Mouse (Mus musculus) kidney, embryonic 16.5 days (tissue): ENCODE measurements around the gene Ptges3. TPM values are rescaled to one million over a fixed set of nuclear protein-coding genes. Genes with fewer than 3 reads are reported as not detected.
A peak's percentile ranks its signal among the peaks of the same experiment; 100 is the strongest.

Source experiments
- ATAC-seq: fragments of 200-750 bp; cut with Nextera tagmentation; 2 replicates; pipeline ENCODE4 v1.8.0; 2017; ENCODE audit warnings: moderate TSS enrichment; ENCODE audit not compliant: low FRiP score, low TSS enrichment
- H3K27ac ChIP-seq: fragments of 300-500 bp; sonication (generic); 2 replicates; pipeline ENCODE4 v1.5.1; 2014; ENCODE audit warnings: low read length
- H3K27me3 ChIP-seq: fragments of 300-500 bp; sonication (generic); 2 replicates; pipeline ENCODE4 v1.6.1; 2014; ENCODE audit warnings: low read length, control low read depth, mixed read lengths; ENCODE audit not compliant: insufficient read depth
- H3K36me3 ChIP-seq: fragments of 300-500 bp; sonication (generic); 2 replicates; pipeline ENCODE4 v1.6.1; 2014; ENCODE audit warnings: low read length, control low read depth, mixed read lengths; ENCODE audit not compliant: insufficient read depth
- H3K4me1 ChIP-seq: fragments of 300-500 bp; sonication (generic); 2 replicates; pipeline ENCODE4 v1.6.1; 2014; ENCODE audit warnings: low read length, control low read depth, mixed read lengths; ENCODE audit not compliant: insufficient read depth
- H3K4me2 ChIP-seq: fragments of 300-500 bp; sonication (generic); replicated peaks from 2 replicates; pipeline ENCODE4 v1.6.1; 2014; ENCODE audit warnings: low read depth, low read length
- H3K4me3 ChIP-seq: fragments of 300-500 bp; sonication (generic); 2 replicates; pipeline ENCODE4 v1.5.1; 2014; ENCODE audit warnings: mild to moderate bottlenecking, low read length
- H3K9ac ChIP-seq: fragments of 300-500 bp; sonication (generic); replicated peaks from 2 replicates; pipeline ENCODE4 v1.6.1; 2014; ENCODE audit warnings: low read length
- H3K9me3 ChIP-seq: fragments of 300-500 bp; sonication (generic); 2 replicates; pipeline ENCODE4 v1.6.1; 2016; ENCODE audit warnings: low read length, control low read depth
- WGBS: fragments of 180-500 bp; shearing (Covaris S2); extraction: QIAGEN DNeasy Blood & Tissue Kit; methylation state at CpG from one replicate; pipeline ENCODE4 v1.1.7; 2014; 5-methylcytosine and 5-hydroxymethylcytosine counted together
- microRNA counts: library from miRNA; unstranded; fragments of <30 nt; microRNA quantifications from one replicate; lab custom pipeline; 2016
- microRNA-seq: library from miRNA; unstranded; fragments of <30 nt; microRNA quantifications from one replicate; pipeline ENCODE4, GENCODE M21; 2016
- polyA plus RNA-seq: library from polyadenylated mRNA; unstranded; fragments of >200 nt; fragmentation: Nextera tagmentation; extraction: Ambion mirVana; gene quantifications from 2 replicates; pipeline ENCODE4 v1.2.1, GENCODE M21; 2015

The Ptges3 gene
- polyA plus RNA-seq, 1 experiment from 2014 or later: 409 TPM

DNA sequence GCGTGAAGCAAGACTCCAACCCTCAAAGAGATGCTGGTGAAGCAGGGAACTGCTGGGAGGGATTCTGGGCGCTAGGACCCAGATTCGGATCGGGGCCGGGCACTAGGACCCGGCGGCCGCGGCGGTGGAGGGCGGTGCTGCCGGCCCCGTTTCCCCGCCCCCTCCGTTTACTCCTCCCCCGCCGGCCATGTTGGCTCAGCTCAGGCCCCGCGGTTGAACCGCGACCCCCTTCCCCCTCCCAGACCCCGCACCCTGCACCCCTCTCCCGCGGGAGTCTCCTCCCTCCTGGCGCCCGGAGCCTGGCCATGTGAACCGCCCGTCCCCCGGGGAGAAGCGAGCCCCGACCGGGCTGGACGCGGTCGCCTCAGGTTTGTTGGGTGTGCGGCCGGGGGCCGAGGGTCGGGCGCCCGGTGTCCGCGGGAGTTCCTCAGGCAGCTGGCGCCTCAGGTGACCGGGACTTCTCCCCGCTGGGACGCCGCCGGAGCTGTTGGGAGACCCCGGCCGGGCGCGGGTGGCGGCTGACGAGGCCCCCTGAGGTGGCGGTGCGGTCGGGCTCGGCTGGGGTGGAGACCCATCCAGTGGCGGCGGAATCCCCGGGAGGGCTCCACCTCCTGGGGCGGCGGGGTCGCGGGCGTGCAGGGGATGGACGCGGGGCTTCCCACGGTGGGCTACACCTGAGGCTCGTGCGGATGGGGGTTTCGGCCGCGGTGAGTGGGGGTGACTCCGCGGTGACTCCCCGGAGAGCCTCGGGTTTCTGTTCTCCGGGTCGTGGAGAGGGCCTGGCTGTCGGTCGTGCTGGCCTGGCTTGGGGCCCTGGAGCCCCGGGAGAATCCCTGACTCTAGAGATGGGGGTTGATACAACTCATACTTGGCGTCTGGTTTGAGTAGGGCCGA, 38.2 kb downstream of the Ptges3 start:
- H3K4me1 ChIP-seq: peaks cover 45% of the 10 kb centered on the region

DNA sequence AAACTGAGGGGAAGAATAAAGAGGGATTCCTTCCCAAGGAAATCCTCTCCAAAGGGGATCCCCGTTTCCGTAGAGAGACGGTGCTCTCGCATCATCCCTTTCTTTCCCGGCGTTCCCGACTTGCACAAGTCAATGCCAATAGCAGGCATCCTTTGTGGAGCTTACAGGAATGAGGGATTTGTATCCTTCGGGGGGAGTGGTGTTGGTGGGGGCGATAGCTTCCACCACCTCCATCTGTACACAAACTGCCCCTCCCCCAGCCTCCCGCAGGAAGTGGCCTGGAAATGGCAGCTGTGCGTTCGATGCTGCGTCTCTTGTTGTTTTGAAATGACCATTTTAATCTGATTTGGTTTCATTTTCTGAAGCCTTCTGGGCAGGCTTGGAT, 38.8 kb downstream of the Ptges3 start:
- ATAC-seq: no peak
- peak overlapping the region; percentile 80 for H3K4me2 ChIP-seq
- no peaks in the 10 kb centered on the region for H3K27me3 ChIP-seq
- H3K4me3 ChIP-seq: peak overlapping the region; percentile 99
- H3K4me1 ChIP-seq: peaks cover 42% of the 10 kb centered on the region
- no peaks in the 10 kb centered on the region for H3K9me3 ChIP-seq
- H3K36me3 ChIP-seq: no peaks in the 10 kb centered on the region
- H3K9ac ChIP-seq: peak overlapping the region; percentile 93
- WGBS: 0% methylated on average over 13 of the region's 13 CpGs
- peak overlapping the region; percentile 75 for H3K27ac ChIP-seq

More for the DNA sequence above, 38.2 kb downstream of the Ptges3 start:
- peak; percentile 69 for ATAC-seq
- Histone ChIP-seq H3K9ac (peak overlapping the region; percentile 93), H3K4me2 (peak overlapping the region; percentile 80), H3K9me3 (no peaks in the 10 kb centered on the region), H3K36me3 (no peaks in the 10 kb centered on the region), H3K27ac (peak overlapping the region; percentile 75), H3K27me3 (no peaks in the 10 kb centered on the region), H3K4me3 (peak overlapping the region; percentile 99)
- under 1% methylated on average over 71 of the region's 86 CpGs for WGBS

DNA sequence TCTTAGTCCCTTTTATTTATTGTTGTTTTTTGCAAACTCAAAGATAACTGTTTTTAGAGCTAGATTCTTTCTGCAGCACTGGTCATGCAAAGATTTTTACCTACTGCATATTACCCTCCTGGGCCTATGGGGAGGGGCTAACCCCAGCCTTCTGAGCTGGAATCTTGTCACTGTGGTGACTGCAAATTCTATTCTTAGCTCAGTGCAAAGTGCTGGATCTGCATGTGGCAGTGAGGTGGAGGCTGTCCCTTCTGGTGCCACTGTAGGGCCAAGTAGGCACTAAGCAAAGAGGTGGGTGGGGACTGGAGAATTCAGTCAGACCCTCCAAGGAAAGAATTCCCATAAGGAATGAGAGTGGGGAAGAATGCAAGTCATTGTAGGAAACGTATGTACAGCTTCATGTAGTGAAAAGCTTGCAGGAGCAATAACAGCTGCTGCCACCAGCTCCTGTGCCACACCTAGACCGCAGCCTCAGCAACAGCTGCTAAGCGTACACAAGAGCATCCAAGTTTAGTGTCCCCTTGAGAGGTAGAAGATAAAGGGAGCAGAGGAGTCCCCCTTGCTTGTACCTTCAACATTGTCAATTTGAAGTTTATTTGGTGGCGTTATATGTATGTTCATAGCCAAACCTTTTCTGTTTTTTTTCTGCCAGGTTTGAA, 51.5 kb downstream of the Ptges3 start:
- H3K9ac ChIP-seq: no peak overlapping the region
- H3K4me3 ChIP-seq: no peak overlapping the region
- no peak overlapping the region for H3K27ac ChIP-seq
- H3K36me3 ChIP-seq: peaks cover 37% of the 10 kb centered on the region
- 84% methylated on average over 4 of the region's 4 CpGs for WGBS
- peaks cover 4% of the 10 kb centered on the region; the same call in 1 of the 2 replicates for H3K4me1 ChIP-seq
- no peak overlapping the region for H3K4me2 ChIP-seq
- H3K9me3 ChIP-seq: no peaks in the 10 kb centered on the region
- H3K27me3 ChIP-seq: no peaks in the 10 kb centered on the region
- no peak for ATAC-seq

DNA sequence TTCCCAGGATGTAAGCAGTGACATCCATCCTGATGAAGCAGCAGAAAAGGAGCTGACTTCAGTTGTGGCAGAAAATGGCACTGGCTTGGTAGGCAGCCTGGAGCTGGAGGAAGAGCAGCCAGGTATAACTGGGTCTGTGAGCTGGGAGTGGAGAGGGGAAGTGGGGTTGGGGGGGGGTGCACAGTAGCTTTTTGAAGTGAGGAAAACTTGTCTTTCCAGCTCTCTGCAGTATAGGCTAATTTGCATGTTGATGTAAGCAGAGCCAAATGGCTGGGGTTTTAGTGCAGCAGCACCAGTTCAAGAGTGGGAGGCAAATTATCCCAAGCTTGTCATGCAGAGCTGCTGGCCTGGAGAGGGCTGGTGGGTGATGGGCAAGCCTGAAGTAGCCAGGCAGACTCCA, 52.5 kb downstream of the Ptges3 start:
- Histone ChIP-seq H3K4me2 (no peak overlapping the region), H3K36me3 (peaks cover 47% of the 10 kb centered on the region), H3K27ac (peak overlapping the region; percentile 54; the same call in 1 of the 2 replicates), H3K4me3 (no peak overlapping the region), H3K4me1 (peaks cover 4% of the 10 kb centered on the region; the same call in 1 of the 2 replicates), H3K9me3 (no peaks in the 10 kb centered on the region), H3K27me3 (no peaks in the 10 kb centered on the region), H3K9ac (no peak overlapping the region)
- ATAC-seq: peak; percentile 75

DNA sequence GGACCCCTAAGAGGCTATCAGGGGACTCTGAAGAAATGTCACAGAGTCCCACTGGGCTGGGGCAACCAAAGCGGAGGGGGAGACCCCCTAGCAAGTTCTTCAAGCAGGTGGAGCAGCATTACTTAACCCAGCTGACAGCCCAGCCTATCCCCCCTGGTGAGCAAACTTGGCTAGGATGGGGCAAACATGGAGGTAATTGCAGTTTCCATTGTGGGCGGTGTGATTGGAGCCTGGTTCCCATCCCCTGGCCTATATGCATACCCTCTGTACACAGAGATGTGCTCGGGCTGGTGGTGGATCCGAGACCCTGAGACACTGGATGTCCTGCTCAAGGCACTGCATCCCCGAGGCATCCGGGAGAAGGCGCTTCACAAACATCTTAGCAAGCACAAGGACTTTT, 65.1 kb downstream of the Ptges3 start:
- ATAC-seq: no peak
- Histone ChIP-seq H3K4me1 (no peaks in the 10 kb centered on the region), H3K4me3 (no peak overlapping the region), H3K36me3 (peaks cover 90% of the 10 kb centered on the region), H3K9me3 (no peaks in the 10 kb centered on the region), H3K9ac (no peak overlapping the region), H3K4me2 (no peak overlapping the region), H3K27me3 (no peaks in the 10 kb centered on the region), H3K27ac (no peak overlapping the region)
- WGBS: 91% methylated on average over 7 of the region's 7 CpGs

DNA sequence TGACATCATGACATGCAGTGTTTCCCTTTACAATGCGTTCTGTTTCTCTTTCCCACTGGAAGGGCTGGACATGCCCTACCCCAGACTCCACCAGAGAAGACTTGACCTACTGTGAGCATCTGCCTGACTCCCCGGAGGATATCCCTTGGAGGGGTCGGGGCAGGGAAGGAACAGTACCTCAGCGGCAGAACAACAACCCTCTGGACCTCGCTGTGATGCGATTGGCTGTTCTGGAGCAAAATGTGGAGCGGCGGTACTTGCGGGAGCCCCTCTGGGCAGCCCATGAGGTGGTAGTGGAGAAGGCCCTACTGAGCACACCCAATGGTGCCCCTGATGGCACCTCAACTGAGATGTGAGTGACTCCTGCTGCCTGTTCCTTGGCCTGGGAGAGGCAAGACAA, 66.1 kb downstream of the Ptges3 start:
- no peak for ATAC-seq
- no peaks in the 10 kb centered on the region for H3K9me3 ChIP-seq
- H3K9ac ChIP-seq: no peak overlapping the region
- no peak overlapping the region for H3K4me2 ChIP-seq
- no peak overlapping the region for H3K4me3 ChIP-seq
- no peak overlapping the region for H3K27ac ChIP-seq
- H3K36me3 ChIP-seq: peaks cover 87% of the 10 kb centered on the region
- H3K27me3 ChIP-seq: no peaks in the 10 kb centered on the region
- WGBS: 93% methylated on average over 9 of the region's 9 CpGs
- H3K4me1 ChIP-seq: no peaks in the 10 kb centered on the region

DNA sequence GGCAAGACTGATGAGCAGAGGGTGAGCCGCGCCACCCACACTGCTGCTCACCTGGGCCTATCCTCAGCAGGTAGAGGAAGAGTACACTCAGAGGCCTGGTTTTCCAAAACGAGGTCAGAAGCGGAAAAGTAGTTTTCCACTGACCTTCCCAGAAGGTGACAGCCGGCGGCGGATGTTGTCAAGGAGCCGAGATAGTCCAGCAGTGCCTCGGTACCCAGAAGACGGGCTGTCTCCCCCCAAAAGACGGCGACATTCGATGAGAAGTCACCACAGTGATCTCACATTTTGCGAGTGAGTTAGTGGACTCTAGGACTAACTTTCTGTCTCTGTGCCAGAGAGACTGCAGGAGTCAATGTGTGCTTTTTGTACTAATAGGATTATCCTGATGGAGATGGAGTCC, 67.2 kb downstream of the Ptges3 start:
- H3K4me2 ChIP-seq: no peak overlapping the region
- H3K27ac ChIP-seq: no peak overlapping the region
- no peak overlapping the region for H3K4me3 ChIP-seq
- no peak for ATAC-seq
- H3K36me3 ChIP-seq: peaks cover 80% of the 10 kb centered on the region
- no peaks in the 10 kb centered on the region for H3K9me3 ChIP-seq
- no peaks in the 10 kb centered on the region for H3K4me1 ChIP-seq
- no peaks in the 10 kb centered on the region for H3K27me3 ChIP-seq
- 88% methylated on average over 14 of the region's 14 CpGs for WGBS
- H3K9ac ChIP-seq: no peak overlapping the region

MicroRNAs within 50 kb of the gene (microRNA counts, 519-probe panel; counts per million panel counts)
- microRNA mmu-miR-677 (lab: Ali Mortazavi, UCI): 104 counts per million, percentile 35 among the panel's probes with 10 or more counts

Small RNA genes within 50 kb of the gene (microRNA-seq; reads per million reads assigned to microRNA genes)
- 9.0 reads per million, percentile 28 among the genes with 10 or more reads in this experiment for gene Mir677

Other genes with a start within 250 kb of the Ptges3 start
- gene Rdh19, start 209.0 kb upstream of the Ptges3 start, polyA plus RNA-seq: 6.8 TPM in 2 replicates
- gene Rdh16f2, start 192.5 kb upstream of the Ptges3 start, polyA plus RNA-seq: 1.1 and 1.3 TPM in 2 replicates
- gene Rdh7, start 170.1 kb upstream of the Ptges3 start, polyA plus RNA-seq: not detected in 2 replicates
- gene Sdr9c7, start 160.4 kb upstream of the Ptges3 start, polyA plus RNA-seq: not detected in 2 replicates
- gene Hsd17b6, start 51.3 kb upstream of the Ptges3 start, polyA plus RNA-seq: not detected in 2 replicates
- gene Prim1, start 43.8 kb upstream of the Ptges3 start, polyA plus RNA-seq: 83.4 and 84.1 TPM in 2 replicates
- gene Naca, start 23.4 kb upstream of the Ptges3 start, polyA plus RNA-seq: 667 and 704 TPM in 2 replicates
- gene Atp5b, start 24.3 kb downstream of the Ptges3 start, polyA plus RNA-seq: 3,411 and 3,412 TPM in 2 replicates
- 10.9 and 14.3 TPM in 2 replicates for gene Baz2a, start 32.6 kb downstream of the Ptges3 start, polyA plus RNA-seq
- 39.8 and 43.6 TPM in 2 replicates for gene Rbms2, start 121.3 kb downstream of the Ptges3 start, polyA plus RNA-seq
- gene Gls2, start 135.5 kb downstream of the Ptges3 start, polyA plus RNA-seq: 1.1 and 1.3 TPM in 2 replicates
- gene Spryd4, start 152.9 kb downstream of the Ptges3 start, polyA plus RNA-seq: 34.2 and 38.6 TPM in 2 replicates
- gene Mip, start 166.9 kb downstream of the Ptges3 start, polyA plus RNA-seq: not detected in 2 replicates
- gene Timeless, start 173.1 kb downstream of the Ptges3 start, polyA plus RNA-seq: 64.5 and 68.2 TPM in 2 replicates
- gene Apon, start 195.1 kb downstream of the Ptges3 start, polyA plus RNA-seq: 0.39 and 0.66 TPM in 2 replicates
- gene Apof, start 209.7 kb downstream of the Ptges3 start, polyA plus RNA-seq: 0.62 and 0.69 TPM in 2 replicates
- 12.9 and 14.9 TPM in 2 replicates for gene Stat2, start 211.6 kb downstream of the Ptges3 start, polyA plus RNA-seq
- gene Il23a, start 239.8 kb downstream of the Ptges3 start, polyA plus RNA-seq: 0.15 and 0.35 TPM in 2 replicates
- 42.0 and 45.0 TPM in 2 replicates for gene Pan2, start 244.4 kb downstream of the Ptges3 start, polyA plus RNA-seq